Mouse (Mus musculus): ENCODE results near the gene Phf21a. TPM values are rescaled to one million over a fixed set of nuclear protein-coding genes. Genes with fewer than 3 reads are reported as not detected.

The Phf21a gene
- polyA plus RNA-seq, 1 experiment: 36.8 TPM

DNA sequence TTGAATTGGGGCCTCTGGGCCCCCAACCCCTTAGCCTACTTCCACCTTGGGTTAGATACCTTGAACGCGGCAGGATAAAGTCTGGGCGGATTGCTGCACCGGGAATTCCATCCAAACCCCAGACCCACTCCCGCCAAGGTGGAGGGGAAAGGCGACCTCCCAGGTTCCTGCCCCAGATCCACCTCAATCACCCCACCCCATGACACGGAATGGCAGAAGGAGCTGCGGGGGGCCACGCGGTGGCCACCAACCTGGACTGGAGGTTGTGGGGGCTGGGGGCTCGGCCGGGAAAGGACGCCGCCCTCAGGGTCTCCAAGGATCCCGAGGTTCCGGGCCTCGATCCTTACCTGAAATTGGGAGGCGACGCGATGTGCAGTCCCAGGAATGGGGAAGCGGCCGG is 307.8 kb downstream of the Phf21a start:
- H3K27ac ChIP-seq (ENCODE audit: insufficient read depth, low read depth, low read length): no peak overlapping the region
- WGBS: 12% methylated on average over 22 of the region's 22 CpGs
- H3K4me3 ChIP-seq (ENCODE audit: insufficient read depth, low read depth, low read length): peak overlapping the region; percentile 49
- H3K36me3 ChIP-seq (ENCODE audit: control insufficient read depth, insufficient read depth, low read length): no peaks in the 10 kb centered on the region
- no peak for DNase-seq
- no peak for TF ChIP-seq POLR2A (IDR thresholded peaks at IDR 0.05; ENCODE audit: low read depth, low read length)
- TF ChIP-seq CTCF (conservative IDR thresholded peaks at IDR 0.05; ENCODE audit: insufficient read depth, insufficient read length, low read depth, low read length): no peak
- peaks cover 17% of the 10 kb centered on the region; the same call in 1 of the 2 replicates for H3K4me1 ChIP-seq (ENCODE audit: control insufficient read depth, insufficient read depth, low read length)
- no peaks in the 10 kb centered on the region for H3K27me3 ChIP-seq (replicated peaks; ENCODE audit: control insufficient read depth, insufficient read depth, low read length)

DNA sequence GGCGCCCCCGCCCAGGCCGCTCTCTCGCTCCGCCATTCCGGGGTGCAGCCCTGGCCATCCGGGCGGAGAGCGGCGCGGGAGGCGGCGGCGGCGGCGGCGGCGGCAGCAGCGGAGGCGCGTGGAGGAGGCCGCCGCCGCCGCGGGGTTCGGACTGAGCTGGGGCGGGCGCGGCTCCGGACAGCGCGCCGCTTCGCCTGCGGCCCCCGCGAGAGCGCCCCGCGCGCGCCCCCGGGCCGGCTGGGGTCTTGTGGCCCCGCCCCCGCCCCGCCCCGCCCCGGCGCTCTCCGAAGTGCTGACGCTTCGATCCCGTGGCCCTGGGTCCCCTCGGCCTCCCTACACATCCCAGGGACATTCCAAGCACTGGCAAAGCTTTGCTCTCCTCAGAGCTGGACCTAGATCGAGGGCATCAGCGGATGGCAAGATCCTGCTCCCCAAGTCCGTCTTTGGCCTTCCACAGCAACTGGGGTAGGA is 308.2 kb downstream of the Phf21a start, which contains the start of gene Mapk8ip1:
Mapk8ip1 (minus strand) TSS at position 173 of the 471 bp plus-strand sequence.
- H3K36me3 ChIP-seq (ENCODE audit: control insufficient read depth, insufficient read depth, low read length): no peaks in the 10 kb centered on the region
- no peak within 1 kb of the TSS for H3K27ac ChIP-seq (ENCODE audit: insufficient read depth, low read depth, low read length)
- TF ChIP-seq CTCF (conservative IDR thresholded peaks at IDR 0.05; ENCODE audit: insufficient read depth, insufficient read length, low read depth, low read length): no peak
- TF ChIP-seq POLR2A (IDR thresholded peaks at IDR 0.05; ENCODE audit: low read depth, low read length): no peak
- peak within 1 kb of the TSS; percentile 49 for H3K4me3 ChIP-seq (ENCODE audit: insufficient read depth, low read depth, low read length)
- peaks cover 17% of the 10 kb centered on the region; the same call in 1 of the 2 replicates for H3K4me1 ChIP-seq (ENCODE audit: control insufficient read depth, insufficient read depth, low read length)
- 6% methylated on average over 54 of the region's 59 CpGs for WGBS
- H3K27me3 ChIP-seq (replicated peaks; ENCODE audit: control insufficient read depth, insufficient read depth, low read length): no peaks in the 10 kb centered on the region
- DNase-seq: peak; percentile 19

DNA sequence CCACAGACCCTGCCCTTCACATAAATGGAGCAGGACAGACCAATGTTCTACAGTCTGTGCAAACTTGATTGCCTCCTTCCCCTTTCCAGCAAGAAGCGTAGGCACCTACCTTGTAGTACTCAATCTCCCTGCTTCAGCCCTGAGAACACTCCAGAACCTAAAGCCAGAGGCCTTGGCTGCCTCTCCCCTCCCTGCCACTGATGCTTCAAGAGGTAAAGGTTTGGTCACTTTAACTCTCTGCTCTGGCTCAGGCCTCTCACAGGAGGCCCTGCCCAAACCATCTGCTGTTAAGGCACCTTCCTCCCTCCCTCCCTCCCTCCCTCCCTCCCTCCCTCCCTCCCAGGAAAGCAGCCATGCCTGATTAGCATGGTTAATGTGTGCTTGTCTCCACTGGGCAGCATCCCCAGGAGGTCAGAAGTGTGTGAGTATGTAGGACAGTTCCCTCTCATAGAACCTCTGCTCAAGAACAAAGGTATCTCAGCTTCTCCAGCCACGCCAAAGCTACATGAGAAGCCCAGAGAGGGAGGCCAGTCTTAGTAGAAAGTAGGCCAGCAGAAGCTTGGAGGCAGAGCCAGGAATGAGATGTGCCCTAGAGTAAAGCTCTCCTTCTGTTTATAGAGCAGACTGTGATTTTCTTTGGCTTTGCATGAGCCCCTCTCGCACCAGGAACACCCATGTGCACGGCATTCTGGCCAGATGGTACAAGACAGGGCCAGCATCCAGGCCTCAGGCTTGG is 309.8 kb downstream of the Phf21a start:
- DNase-seq: peak; percentile 80
- 64% methylated on average over 4 of the region's 4 CpGs for WGBS
- TF ChIP-seq CTCF (conservative IDR thresholded peaks at IDR 0.05; ENCODE audit: insufficient read depth, insufficient read length, low read depth, low read length): no peak
- no peak for TF ChIP-seq POLR2A (IDR thresholded peaks at IDR 0.05; ENCODE audit: low read depth, low read length)
- Histone ChIP-seq H3K27me3 (replicated peaks; ENCODE audit: control insufficient read depth, insufficient read depth, low read length) (no peaks in the 10 kb centered on the region), H3K27ac (ENCODE audit: insufficient read depth, low read depth, low read length) (no peak overlapping the region), H3K4me3 (ENCODE audit: insufficient read depth, low read depth, low read length) (no peak overlapping the region), H3K36me3 (ENCODE audit: control insufficient read depth, insufficient read depth, low read length) (no peaks in the 10 kb centered on the region), H3K4me1 (ENCODE audit: control insufficient read depth, insufficient read depth, low read length) (peaks cover 22% of the 10 kb centered on the region; the same call in 1 of the 2 replicates)

DNA sequence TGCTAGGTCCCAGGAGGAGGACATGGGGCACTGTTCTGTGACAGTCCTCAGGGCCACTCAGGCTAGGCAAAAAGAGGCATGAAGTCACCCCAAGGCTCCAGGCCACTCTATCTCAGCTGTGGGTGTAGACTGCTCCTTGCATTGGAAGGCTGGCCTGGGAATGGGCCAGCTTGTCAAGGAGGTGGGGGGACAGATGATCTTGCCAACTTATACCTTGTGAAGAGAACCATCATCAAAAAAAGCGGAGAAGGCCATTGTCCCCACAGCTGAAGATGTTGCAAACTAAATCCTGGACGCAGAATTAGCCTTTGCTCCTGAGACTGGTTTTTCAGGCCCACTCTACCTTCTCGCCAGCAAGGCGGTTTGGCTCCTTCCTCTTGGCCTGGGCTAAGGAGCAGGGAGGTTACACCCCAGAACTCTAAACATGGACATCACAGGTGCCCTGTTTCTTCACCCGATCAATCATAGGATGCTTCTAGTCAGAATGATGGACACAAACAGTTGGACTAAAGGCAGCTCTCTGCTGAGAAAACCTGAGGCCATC is 310.9 kb downstream of the Phf21a start:
- H3K4me3 ChIP-seq (ENCODE audit: insufficient read depth, low read depth, low read length): no peak overlapping the region
- no peak for DNase-seq
- no peak overlapping the region for H3K27ac ChIP-seq (ENCODE audit: insufficient read depth, low read depth, low read length)
- H3K27me3 ChIP-seq (replicated peaks; ENCODE audit: control insufficient read depth, insufficient read depth, low read length): no peaks in the 10 kb centered on the region
- 86% methylated on average over 5 of the region's 5 CpGs for WGBS
- TF ChIP-seq CTCF (conservative IDR thresholded peaks at IDR 0.05; ENCODE audit: insufficient read depth, insufficient read length, low read depth, low read length) (no peak), POLR2A (IDR thresholded peaks at IDR 0.05; ENCODE audit: low read depth, low read length) (no peak)
- H3K36me3 ChIP-seq (ENCODE audit: control insufficient read depth, insufficient read depth, low read length): no peaks in the 10 kb centered on the region
- H3K4me1 ChIP-seq (ENCODE audit: control insufficient read depth, insufficient read depth, low read length): peaks cover 25% of the 10 kb centered on the region; the same call in 1 of the 2 replicates

DNA sequence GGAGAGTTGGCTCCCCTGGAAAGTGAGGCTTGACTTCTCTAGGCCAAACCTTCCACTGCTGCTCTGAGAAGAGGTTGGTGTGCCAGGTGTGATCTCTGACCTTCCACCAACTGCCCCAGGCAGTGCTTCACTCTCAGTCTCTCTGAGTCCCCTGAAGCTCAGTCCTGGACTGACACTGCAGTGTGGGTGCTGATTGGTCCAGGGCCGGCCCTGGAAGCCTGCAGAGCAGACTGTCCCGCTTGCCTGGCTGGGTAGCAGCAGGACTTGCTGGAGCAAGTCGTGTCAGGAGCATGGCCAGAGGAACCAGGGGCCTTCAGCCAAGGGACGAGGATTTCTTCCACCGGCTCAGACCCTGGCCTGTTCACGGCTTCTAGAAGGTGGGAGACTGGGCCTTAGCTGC is 311.8 kb downstream of the Phf21a start:
- Histone ChIP-seq H3K36me3 (ENCODE audit: control insufficient read depth, insufficient read depth, low read length) (no peaks in the 10 kb centered on the region), H3K4me3 (ENCODE audit: insufficient read depth, low read depth, low read length) (no peak overlapping the region), H3K27ac (ENCODE audit: insufficient read depth, low read depth, low read length) (no peak overlapping the region), H3K27me3 (replicated peaks; ENCODE audit: control insufficient read depth, insufficient read depth, low read length) (no peaks in the 10 kb centered on the region), H3K4me1 (ENCODE audit: control insufficient read depth, insufficient read depth, low read length) (peaks cover 28% of the 10 kb centered on the region; the same call in 1 of the 2 replicates)
- TF ChIP-seq CTCF (conservative IDR thresholded peaks at IDR 0.05; ENCODE audit: insufficient read depth, insufficient read length, low read depth, low read length) (no peak), POLR2A (IDR thresholded peaks at IDR 0.05; ENCODE audit: low read depth, low read length) (no peak)
- WGBS: 76% methylated on average over 6 of the region's 6 CpGs
- no peak for DNase-seq

DNA sequence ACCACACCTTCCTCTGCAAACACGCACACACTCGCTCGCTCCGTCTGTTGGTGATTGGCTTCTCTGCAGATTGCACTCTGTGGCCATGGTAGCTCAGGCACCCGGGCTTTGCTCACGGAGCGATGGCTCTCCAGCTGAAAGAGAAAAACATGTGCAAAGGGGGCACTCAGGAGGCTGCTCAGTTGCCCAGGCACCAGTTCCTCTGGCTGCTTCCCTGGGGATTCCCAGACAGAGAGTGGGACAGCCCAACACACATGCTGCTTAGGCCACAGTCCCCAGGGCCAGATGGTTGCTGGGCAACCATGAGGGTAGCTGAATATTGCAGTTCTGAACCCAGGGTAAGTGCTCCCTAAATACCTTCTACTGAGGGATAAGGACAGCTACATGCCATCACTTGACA is 312.8 kb downstream of the Phf21a start:
- DNase-seq: no peak
- TF ChIP-seq CTCF (conservative IDR thresholded peaks at IDR 0.05; ENCODE audit: insufficient read depth, insufficient read length, low read depth, low read length) (no peak), POLR2A (IDR thresholded peaks at IDR 0.05; ENCODE audit: low read depth, low read length) (no peak)
- Histone ChIP-seq H3K4me1 (ENCODE audit: control insufficient read depth, insufficient read depth, low read length) (peaks cover 28% of the 10 kb centered on the region; the same call in 1 of the 2 replicates), H3K4me3 (ENCODE audit: insufficient read depth, low read depth, low read length) (no peak overlapping the region), H3K27ac (ENCODE audit: insufficient read depth, low read depth, low read length) (no peak overlapping the region), H3K27me3 (replicated peaks; ENCODE audit: control insufficient read depth, insufficient read depth, low read length) (no peaks in the 10 kb centered on the region), H3K36me3 (ENCODE audit: control insufficient read depth, insufficient read depth, low read length) (no peaks in the 10 kb centered on the region)
- WGBS: 94% methylated on average over 7 of the region's 7 CpGs

Measured in kidney, adult 2 months (tissue).